Mouse (Mus musculus) kidney, adult 2 months (tissue): Measurements from ENCODE around the gene Apoc2. TPM values are rescaled to one million over a fixed set of nuclear protein-coding genes. Genes with fewer than 3 reads are reported as not detected.

ENCODE experiments used
- DNase-seq: peaks from one replicate; pipeline ENCODE4 v3.0.0; 2021
- H3K27ac ChIP-seq: fragments of 200-500 bp; 2 replicates; pipeline ENCODE4 v1.5.1; 2012; ENCODE audit warnings: low read depth, low read length, control low read depth, inconsistent platforms; ENCODE audit not compliant: insufficient read depth
- H3K27me3 ChIP-seq: fragments of 200-500 bp; replicated peaks from 2 replicates; pipeline ENCODE4 v1.6.1; 2012; ENCODE audit warnings: mild to moderate bottlenecking, moderate library complexity, low read length, inconsistent platforms; ENCODE audit not compliant: control insufficient read depth, insufficient read depth
- H3K36me3 ChIP-seq: fragments of 200-500 bp; 2 replicates; pipeline ENCODE4 v1.6.1; 2012; ENCODE audit warnings: mild to moderate bottlenecking, moderate library complexity, low read length, inconsistent platforms; ENCODE audit not compliant: control insufficient read depth, insufficient read depth
- H3K4me1 ChIP-seq: fragments of 200-500 bp; 2 replicates; pipeline ENCODE4 v1.6.1; 2011; ENCODE audit warnings: low read length; ENCODE audit not compliant: control insufficient read depth, insufficient read depth
- H3K4me3 ChIP-seq: fragments of 200-500 bp; 2 replicates; pipeline ENCODE4 v1.5.1; 2011; ENCODE audit warnings: mild to moderate bottlenecking, low read depth, low read length, control low read depth; ENCODE audit not compliant: insufficient read depth
- CTCF ChIP-seq: fragments of 200-500 bp; conservative IDR thresholded peaks from 2 replicates; pipeline ENCODE4 v1.5.1; 2011; ENCODE audit warnings: low read depth, mild to moderate bottlenecking, control low read depth, low read length, moderate library complexity, mixed read lengths; ENCODE audit not compliant: insufficient read depth, insufficient read length
- POLR2A ChIP-seq: fragments of 200-500 bp; IDR thresholded peaks from one replicate; pipeline ENCODE4 v1.6.1; 2011; ENCODE audit warnings: low read depth, low read length, control low read depth
- whole genome bisulfite sequencing: fragments of 180-500 bp; shearing (Covaris S2); methylation state at CpG from one replicate; pipeline ENCODE4 v1.1.7; 2018; 5-methylcytosine and 5-hydroxymethylcytosine counted together
- polyA plus RNA-seq: library from polyadenylated mRNA; depleted of rRNA; stranded (reverse); fragments of >200 nt; gene quantifications from 2 replicates; pipeline ENCODE4 v1.2.3, GENCODE M21; 2012

Gene Apoc2
- polyA plus RNA-seq, 1 experiment, result 0.42 TPM

DNA sequence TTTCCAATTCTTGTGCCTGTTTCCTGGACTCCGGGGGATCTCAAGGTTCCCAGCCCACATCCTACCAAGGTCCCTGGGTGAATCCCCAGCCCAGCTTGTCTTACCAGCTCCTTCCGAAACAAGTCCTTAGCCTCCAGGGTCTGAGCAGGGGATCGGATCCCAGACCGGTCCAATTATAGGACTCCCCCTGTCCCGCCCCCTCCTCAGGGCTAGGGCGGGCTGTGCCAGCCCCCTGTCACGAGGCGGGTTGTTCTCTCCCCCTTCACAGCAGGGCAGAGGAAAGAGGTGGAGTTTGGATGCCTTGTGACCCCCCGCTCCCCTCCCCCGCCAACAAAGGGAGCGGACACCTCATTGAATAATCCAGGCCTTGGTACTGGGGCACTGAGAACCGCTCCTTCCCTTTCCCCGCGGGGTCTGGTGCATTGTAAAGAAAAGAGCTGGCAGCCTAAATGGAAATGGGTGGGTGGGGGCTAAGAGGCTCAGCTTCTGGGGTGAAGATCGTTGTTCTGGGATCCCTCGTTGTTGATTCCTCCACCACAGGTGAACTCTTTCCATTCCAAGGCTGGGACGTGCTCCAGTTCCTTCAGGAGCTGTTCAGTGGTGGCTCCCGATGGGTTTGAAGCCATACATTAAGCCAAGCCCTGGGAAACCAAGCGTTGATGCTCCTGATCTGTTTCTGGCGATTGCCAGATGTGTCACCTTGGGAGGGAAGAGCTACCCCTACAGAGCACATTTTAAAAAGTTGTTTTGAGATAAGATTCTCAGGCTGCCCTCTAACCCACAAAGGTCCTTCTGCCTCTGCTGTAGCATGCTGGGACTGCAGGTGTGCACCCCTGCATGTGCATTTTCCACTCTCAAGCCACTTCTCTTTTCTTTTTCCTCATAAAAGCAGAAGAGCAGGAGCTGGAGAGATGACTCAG, 21.4 kb upstream of the Apoc2 start, which contains the start of gene Apoe:
Apoe (minus strand) TSS at position 282 of the 920 bp plus-strand sequence.
- Histone ChIP-seq H3K27ac (peak within 1 kb of the TSS; percentile 40), H3K36me3 (no peaks in the 10 kb centered on the region), H3K4me1 (peaks cover 20% of the 10 kb centered on the region), H3K4me3 (peak within 1 kb of the TSS; percentile 26), H3K27me3 (no peaks in the 10 kb centered on the region)
- WGBS, result 9% methylated on average over 20 of the region's 20 CpGs
- peak; percentile 71 for DNase-seq
- TF ChIP-seq CTCF (0 out of 2 replicates have a peak, but pooled peaks have one; percentile 2), POLR2A (no peak)

DNA sequence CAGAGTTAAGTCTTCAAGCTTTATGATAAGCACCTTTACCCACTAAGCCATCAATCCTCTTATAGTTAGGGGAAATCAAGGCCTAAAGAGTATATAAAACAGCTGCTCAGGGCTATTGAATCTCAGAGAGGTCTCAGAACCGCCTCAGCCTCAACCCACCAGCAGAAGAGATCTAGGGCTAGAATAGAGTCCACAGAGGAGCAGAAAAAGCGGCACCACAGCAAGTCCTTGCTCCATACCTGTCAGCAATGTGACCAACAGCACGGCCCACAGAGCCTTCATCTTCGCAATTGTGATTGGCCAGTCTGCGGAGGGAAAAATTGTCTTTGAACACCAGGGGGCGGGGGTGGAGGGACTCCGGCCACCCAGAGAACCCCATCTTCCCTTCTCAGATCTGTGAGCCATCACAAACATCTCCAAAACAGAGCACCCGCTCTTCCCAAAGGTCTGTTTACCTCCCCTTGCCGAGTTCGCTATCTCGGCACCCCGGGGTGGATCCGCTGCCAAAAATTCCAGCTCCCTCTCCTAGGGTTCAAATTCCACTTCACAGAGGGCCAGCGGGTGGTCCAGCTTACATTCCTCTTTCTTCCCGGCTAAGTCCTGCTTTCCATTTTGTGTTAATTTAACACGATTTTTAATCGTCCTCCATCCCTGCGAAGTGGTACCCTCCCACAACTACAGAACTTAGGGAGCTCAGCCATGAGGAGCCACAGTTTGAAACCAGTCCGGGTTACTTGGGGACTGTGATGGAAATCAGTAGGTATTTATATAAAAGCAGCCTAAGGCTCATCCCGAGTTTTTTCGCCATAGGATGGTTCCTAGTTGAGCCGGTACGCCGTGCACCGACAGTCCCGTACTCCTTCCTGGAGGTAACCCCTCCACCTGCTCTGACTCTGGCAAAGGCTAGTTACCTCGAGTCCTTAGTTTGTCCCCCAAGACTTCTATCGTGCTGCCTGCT, 20.5 kb upstream of the Apoc2 start:
- H3K4me3 ChIP-seq, result peak overlapping the region; percentile 26
- TF ChIP-seq CTCF (peak; percentile 34; the same call in 1 of the 2 replicates), POLR2A (no peak)
- 8% methylated on average over 28 of the region's 28 CpGs for WGBS
- peak overlapping the region; percentile 40 for H3K27ac ChIP-seq
- H3K4me1 ChIP-seq, result peaks cover 20% of the 10 kb centered on the region
- peak; percentile 64 for DNase-seq
- H3K27me3 ChIP-seq, result no peaks in the 10 kb centered on the region
- no peaks in the 10 kb centered on the region for H3K36me3 ChIP-seq

DNA sequence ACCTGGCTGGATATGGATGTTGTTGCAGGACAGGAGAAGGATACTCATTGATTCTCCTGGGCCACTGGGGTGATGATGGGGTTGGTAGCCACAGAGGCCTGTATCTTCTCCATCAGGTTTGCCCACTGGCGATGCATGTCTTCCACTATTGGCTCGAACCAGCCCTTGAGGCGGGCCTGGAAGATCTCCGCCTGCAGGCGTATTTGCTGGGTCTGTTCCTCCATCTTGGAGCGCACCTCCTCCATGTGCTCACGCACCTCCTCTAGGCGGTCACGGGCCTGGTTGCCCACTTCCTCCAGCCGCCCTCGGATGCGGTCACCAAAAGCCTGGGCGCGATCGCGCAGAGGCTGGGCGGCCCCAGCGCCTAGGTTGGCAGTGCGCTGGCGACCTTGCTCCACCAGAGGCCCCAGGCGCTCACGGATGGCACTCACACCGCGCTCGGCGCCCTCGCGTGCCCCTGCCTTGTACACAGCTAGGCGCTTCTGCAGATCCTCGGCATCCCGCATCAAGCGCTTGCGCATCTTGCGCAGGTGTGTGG, 18.7 kb upstream of the Apoc2 start:
- 98% methylated on average over 34 of the region's 34 CpGs for WGBS
- peaks cover 20% of the 10 kb centered on the region for H3K4me1 ChIP-seq
- no peak overlapping the region for H3K27ac ChIP-seq
- TF ChIP-seq CTCF (no peak), POLR2A (no peak)
- no peaks in the 10 kb centered on the region for H3K36me3 ChIP-seq
- no peak for DNase-seq
- H3K4me3 ChIP-seq, result no peak overlapping the region
- no peaks in the 10 kb centered on the region for H3K27me3 ChIP-seq

DNA sequence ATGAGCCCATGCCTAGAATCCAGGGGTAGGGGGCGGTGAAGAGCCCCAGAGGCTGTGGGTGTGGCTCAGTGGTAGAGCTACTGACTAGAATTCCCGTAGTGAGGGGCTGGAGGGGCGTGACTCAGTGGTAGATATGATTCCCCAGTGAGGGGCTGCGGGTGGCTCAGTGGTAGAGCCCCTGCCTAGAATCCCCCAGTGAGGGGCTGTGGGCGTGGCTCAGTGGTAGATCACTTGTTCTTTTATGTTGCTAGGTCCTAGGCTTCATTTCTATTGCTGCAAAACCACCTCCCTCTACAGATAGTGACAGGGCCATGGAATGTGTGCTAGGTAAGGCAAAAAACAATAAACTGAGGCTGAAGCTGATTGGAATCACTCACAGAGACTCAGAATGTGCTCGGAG, 18.1 kb upstream of the Apoc2 start:
- no peak overlapping the region for H3K27ac ChIP-seq
- H3K4me3 ChIP-seq, result no peak overlapping the region
- H3K27me3 ChIP-seq, result no peaks in the 10 kb centered on the region
- no peak for DNase-seq
- no peaks in the 10 kb centered on the region for H3K36me3 ChIP-seq
- WGBS, result 89% methylated on average over 6 of the region's 6 CpGs
- H3K4me1 ChIP-seq, result peaks cover 19% of the 10 kb centered on the region
- TF ChIP-seq POLR2A (no peak), CTCF (no peak)

DNA sequence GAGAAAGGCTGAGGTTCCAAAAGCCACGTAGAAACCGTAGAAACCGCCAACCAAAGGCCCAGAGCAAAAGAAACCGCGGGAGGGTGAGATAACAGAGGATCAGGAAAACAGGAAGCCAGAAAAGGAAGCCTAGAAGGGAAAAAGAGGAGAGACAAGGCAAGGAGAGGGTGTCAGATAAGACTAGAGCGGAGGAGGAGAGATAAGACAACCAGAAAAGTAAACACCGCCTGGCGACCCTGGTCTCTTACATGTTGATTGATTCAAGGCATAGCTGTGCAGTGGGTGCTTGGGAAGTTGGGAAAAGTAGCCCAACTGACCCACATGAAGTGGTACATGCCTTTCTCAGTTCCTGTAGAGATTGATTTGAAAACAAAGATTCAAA, 17.5 kb upstream of the Apoc2 start:
- no peak for DNase-seq
- H3K4me3 ChIP-seq, result no peak overlapping the region
- no peaks in the 10 kb centered on the region for H3K36me3 ChIP-seq
- TF ChIP-seq CTCF (no peak), POLR2A (no peak)
- H3K27ac ChIP-seq, result peak overlapping the region; percentile 4; the same call in 1 of the 2 replicates
- no peaks in the 10 kb centered on the region for H3K27me3 ChIP-seq
- peaks cover 13% of the 10 kb centered on the region for H3K4me1 ChIP-seq
- WGBS, result 45% methylated on average over 8 of the region's 8 CpGs

DNA sequence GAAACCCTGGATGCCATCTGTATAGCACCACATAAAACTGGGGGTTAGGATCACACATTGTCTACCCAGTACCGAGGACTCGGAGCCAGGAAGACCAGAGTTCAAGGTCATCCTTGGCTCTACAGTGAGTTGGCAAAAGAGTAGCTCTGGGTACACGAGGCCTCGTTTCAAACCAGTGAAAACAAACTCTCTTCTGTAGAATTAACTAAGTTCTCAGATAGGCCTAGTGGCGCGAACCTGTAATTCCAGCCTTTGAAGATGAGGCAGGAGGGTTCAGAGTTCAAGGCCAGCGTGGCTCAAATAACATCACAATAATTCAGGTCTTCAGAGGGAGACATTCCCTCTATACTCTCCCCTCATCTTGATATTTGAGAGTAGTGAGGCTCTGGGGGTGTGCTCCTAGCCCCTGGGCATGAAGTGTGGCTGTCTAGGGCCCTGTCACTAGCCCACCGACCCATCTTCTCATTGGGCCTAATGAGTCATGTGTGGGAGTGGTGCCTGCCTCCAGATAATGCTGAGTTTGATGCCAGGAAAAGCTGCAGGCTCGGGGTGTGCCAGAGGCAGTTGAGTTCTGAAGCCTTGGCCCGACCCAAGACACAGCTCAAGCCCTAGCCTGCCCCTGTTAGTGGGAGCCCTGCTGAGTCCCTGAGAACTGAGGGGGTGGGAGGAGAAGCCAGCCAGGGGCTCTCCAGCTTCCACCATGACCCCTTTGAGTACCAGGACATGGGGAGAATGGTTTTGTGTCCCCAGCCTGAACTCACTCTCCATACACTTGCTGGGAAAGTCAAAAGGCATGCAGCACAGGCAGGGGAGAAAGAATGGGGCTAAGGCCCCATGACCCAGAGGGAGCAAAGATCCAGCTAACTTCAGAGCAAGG, 16.8 kb upstream of the Apoc2 start:
- Histone ChIP-seq H3K27ac (peak overlapping the region; percentile 4; the same call in 1 of the 2 replicates), H3K36me3 (no peaks in the 10 kb centered on the region), H3K4me1 (peaks cover 12% of the 10 kb centered on the region), H3K27me3 (no peaks in the 10 kb centered on the region), H3K4me3 (no peak overlapping the region)
- 66% methylated on average over 10 of the region's 10 CpGs for WGBS
- no peak for TF ChIP-seq POLR2A
- TF ChIP-seq CTCF, result no peak
- no peak for DNase-seq
